Mouse (Mus musculus) ES-E14 (cell line): ENCODE measurements around the gene Calhm6. TPM values are rescaled to one million over a fixed set of nuclear protein-coding genes. Genes with fewer than 3 reads are reported as not detected.

Experiments
- DNase-seq: peaks from one replicate; pipeline ENCODE4 v3.0.0-alpha.2; 2013; ENCODE audit warnings: low read depth, low spot score
- H3K27ac ChIP-seq: 2 replicates; pipeline ENCODE4 v1.5.1; 2012; ENCODE audit warnings: low read depth, mild to moderate bottlenecking, low read length, moderate library complexity, mixed read lengths; ENCODE audit not compliant: poor library complexity, insufficient read depth, severe bottlenecking
- H3K36me3 ChIP-seq: 2 replicates; pipeline ENCODE4 v1.6.1; 2012; ENCODE audit warnings: mild to moderate bottlenecking, low read length, moderate library complexity, mixed read lengths; ENCODE audit not compliant: control insufficient read depth, poor library complexity, insufficient read depth, severe bottlenecking
- H3K4me1 ChIP-seq, 2 experiments: fragments of 150-350 bp in 1 of 2; sonication (generic) in 1 of 2; 2 replicates each; pipeline ENCODE4 v1.6.1; 2012; ENCODE audit warnings: low read length in 2 of 2, mild to moderate bottlenecking in 1 of 2, mixed read lengths in 1 of 2; ENCODE audit not compliant: control insufficient read depth in 2 of 2, insufficient read depth in 2 of 2, poor library complexity in 1 of 2
- H3K4me3 ChIP-seq, 2 experiments: fragments of 150-350 bp in 1 of 2; sonication (generic) in 1 of 2; 2 replicates each; pipeline ENCODE4 v1.5.1; 2012; ENCODE audit warnings: low read length in 2 of 2, low read depth in 1 of 2, mild to moderate bottlenecking in 1 of 2, mixed read lengths in 1 of 2; ENCODE audit not compliant: insufficient read depth in 1 of 2, poor library complexity in 1 of 2, severe bottlenecking in 1 of 2
- H3K9ac ChIP-seq: 2 replicates; pipeline ENCODE4 v1.6.1; 2012; ENCODE audit warnings: low read depth, mild to moderate bottlenecking, low read length, mixed read lengths; ENCODE audit not compliant: poor library complexity, insufficient read depth, severe bottlenecking
- H3K9me3 ChIP-seq: fragments of 150-350 bp; sonication (generic); 2 replicates; pipeline ENCODE4 v1.6.1; 2012; ENCODE audit warnings: low read depth, mild to moderate bottlenecking, low read length; ENCODE audit not compliant: control insufficient read depth, insufficient read depth
- CHD2 ChIP-seq: IDR thresholded peaks from 2 replicates; pipeline ENCODE4 v1.6.1; 2014; ENCODE audit warnings: mild to moderate bottlenecking, low read depth, low read length, inconsistent platforms
- HCFC1 ChIP-seq: IDR thresholded peaks from 2 replicates; pipeline ENCODE4 v1.6.1; 2012; ENCODE audit warnings: low read length, inconsistent platforms, borderline replicate concordance; ENCODE audit not compliant: insufficient read depth
- MAFK ChIP-seq: IDR thresholded peaks from 2 replicates; pipeline ENCODE4 v1.6.1; 2014; ENCODE audit warnings: mild to moderate bottlenecking, low read depth, low read length, inconsistent platforms; ENCODE audit not compliant: insufficient read depth
- ZC3H11A ChIP-seq: IDR thresholded peaks from 2 replicates; pipeline ENCODE4 v1.6.1; 2012; ENCODE audit warnings: low read depth, mild to moderate bottlenecking, inconsistent platforms, low read length, borderline replicate concordance
- ZNF384 ChIP-seq: IDR thresholded peaks from 2 replicates; pipeline ENCODE4 v1.6.1; 2012; ENCODE audit warnings: low read depth, low read length, inconsistent platforms
- in situ Hi-C, 2 experiments: fragments of 600-800 bp; cut with MboI; formaldehyde crosslinking; loops; one replicate each; pipeline ENCODE4 v1.15.1; 2025; ENCODE audit warnings: low sequenced_read_pairs in 2 of 2, inconsistent platforms in 1 of 2; ENCODE audit not compliant: unreplicated experiment in 2 of 2
- total RNA-seq: library from RNA; depleted of rRNA; stranded (reverse); fragments of 300-350 nt; gene quantifications from 2 replicates; pipeline ENCODE4 v1.2.3, GENCODE M21; 2012

The Calhm6 gene
- total RNA-seq, 1 experiment: 2.1 TPM

DNA sequence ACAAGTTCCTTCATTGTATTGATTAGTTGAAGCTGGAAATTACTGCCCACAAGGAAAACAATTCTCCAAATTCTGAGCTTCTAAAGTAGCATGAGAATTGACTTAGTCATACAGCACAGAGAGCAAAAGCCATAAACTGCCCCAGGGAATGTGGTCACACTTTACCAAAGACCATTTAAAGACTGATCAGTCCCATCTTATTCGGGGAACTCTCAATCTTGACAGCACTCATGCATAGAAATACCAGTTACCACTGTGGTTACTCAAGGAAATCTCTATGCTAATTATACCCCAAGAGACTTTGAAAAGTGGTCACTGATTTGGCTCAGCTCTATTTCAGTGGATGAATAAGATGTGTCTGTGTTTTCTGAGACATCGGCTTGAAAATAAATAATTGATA, 32.6 kb downstream of the Calhm6 start:
- Histone ChIP-seq H3K27ac (no peak overlapping the region), H3K9ac (no peak overlapping the region), H3K36me3 (no peaks in the 10 kb centered on the region), H3K4me3 (no peak overlapping the region; a peak in 1 of 4 replicates), H3K9me3 (no peaks in the 10 kb centered on the region), H3K4me1 (0 out of 4 replicates have a peak, but pooled peaks cover 0 to 3% of the 10 kb centered on the region in 2 experiments)
- in situ Hi-C loops: no loop called here
- TF ChIP-seq MAFK: no peak
- no peak for TF ChIP-seq CHD2
- no peak for TF ChIP-seq ZC3H11A
- no peak for TF ChIP-seq HCFC1
- TF ChIP-seq ZNF384: no peak
- no peak for DNase-seq

DNA sequence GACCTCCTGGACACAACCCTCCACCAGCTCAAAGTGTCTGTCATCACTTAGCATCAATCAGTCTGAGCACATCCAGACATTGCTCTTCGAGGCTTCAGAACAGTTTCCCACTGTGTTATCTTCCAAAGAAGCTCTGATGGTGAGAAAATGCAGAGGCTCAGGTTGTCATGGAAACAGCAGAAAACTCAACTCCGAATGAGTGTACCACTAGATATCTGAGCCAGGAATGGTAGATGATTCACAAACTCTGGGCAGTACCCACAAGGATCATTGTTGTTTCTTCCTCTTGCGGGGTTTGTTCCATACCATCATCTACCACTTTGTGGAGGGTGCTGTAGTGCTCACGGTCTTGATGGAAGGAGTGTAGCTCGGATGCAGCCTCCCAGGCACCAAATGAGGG, 35.9 kb downstream of the Calhm6 start:
- in situ Hi-C loops: no loop called here
- Histone ChIP-seq H3K9me3 (no peaks in the 10 kb centered on the region), H3K36me3 (no peaks in the 10 kb centered on the region), H3K4me3 (no peak overlapping the region), H3K9ac (no peak overlapping the region), H3K4me1 (0 out of 4 replicates have a peak, but pooled peaks cover 0 to 3% of the 10 kb centered on the region in 2 experiments), H3K27ac (no peak overlapping the region)
- no peak for TF ChIP-seq HCFC1
- no peak for TF ChIP-seq ZNF384
- TF ChIP-seq CHD2: no peak
- no peak for TF ChIP-seq MAFK
- TF ChIP-seq ZC3H11A: no peak
- DNase-seq: no peak

DNA sequence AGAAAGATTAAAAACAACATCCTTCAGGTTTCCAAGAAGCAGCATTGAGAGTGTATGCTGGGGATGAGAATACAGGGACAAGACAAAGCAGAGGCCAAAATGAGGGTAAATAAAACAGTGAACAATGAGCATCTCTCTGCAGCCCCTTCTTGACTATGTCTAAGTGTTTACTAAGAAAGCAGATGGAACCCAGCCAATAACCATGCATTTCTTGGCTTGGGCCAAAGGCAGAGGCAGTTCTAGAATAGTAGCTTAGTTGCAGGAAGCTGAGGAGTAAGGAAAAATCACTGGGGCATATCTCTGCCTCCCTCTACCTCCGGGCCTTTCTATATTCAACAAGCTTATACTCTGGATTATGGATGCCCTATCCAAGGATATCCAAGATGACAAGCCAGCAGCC, 37.3 kb downstream of the Calhm6 start:
- DNase-seq: no peak
- Histone ChIP-seq H3K27ac (no peak overlapping the region), H3K4me1 (no peaks in the 10 kb centered on the region), H3K9me3 (no peaks in the 10 kb centered on the region), H3K36me3 (no peaks in the 10 kb centered on the region), H3K4me3 (no peak overlapping the region), H3K9ac (no peak overlapping the region)
- TF ChIP-seq MAFK (no peak), CHD2 (no peak), ZC3H11A (no peak), ZNF384 (no peak), HCFC1 (no peak)
- in situ Hi-C loops: no loop called here

DNA sequence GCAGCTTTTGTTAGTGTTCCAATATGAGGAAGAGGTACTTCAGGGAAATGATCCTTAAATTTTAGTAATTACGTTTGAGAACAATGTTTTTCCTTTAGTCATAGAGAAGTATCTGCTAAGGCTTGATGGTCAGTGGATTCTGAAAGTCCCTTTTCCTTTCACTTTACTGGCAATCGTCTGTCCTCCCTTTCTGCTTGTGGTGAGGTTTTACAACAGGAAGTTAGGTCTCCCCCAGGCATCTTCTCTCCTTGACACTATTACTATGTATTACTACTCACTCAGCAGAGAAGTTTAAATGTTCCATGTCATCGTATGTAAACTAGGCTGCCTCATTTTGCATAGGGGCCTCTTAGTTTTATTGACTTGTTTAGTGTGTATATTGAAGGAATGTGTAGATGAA, 38.3 kb downstream of the Calhm6 start:
- no peak overlapping the region for H3K9ac ChIP-seq
- H3K36me3 ChIP-seq: no peaks in the 10 kb centered on the region
- no peak for DNase-seq
- no peaks in the 10 kb centered on the region for H3K4me1 ChIP-seq
- H3K27ac ChIP-seq: no peak overlapping the region
- H3K4me3 ChIP-seq: no peak overlapping the region
- no peak for TF ChIP-seq ZC3H11A
- TF ChIP-seq ZNF384: no peak
- no peak for TF ChIP-seq HCFC1
- no peak for TF ChIP-seq MAFK
- TF ChIP-seq CHD2: no peak
- in situ Hi-C loops: no loop called here
- H3K9me3 ChIP-seq: no peaks in the 10 kb centered on the region

DNA sequence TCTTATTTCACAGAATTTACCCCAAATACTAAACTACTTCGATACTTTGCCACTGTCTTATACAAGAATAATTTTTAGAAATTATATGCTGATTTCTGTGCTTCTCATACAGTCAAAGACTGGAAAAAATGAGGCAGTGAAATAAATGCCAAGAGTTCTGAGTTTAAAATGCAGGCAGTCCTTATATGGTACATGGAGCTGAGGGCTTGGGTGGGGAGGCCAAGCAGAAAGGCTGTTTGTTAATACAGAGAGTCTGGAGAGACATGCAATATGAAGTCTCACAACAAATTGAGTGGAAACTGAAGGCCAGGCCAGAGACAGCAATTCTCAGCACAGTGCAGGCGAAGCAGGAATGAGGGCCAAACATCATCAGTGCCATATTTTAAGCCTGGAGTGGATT, 39.3 kb downstream of the Calhm6 start:
- Histone ChIP-seq H3K36me3 (no peaks in the 10 kb centered on the region), H3K4me3 (no peak overlapping the region), H3K9me3 (no peaks in the 10 kb centered on the region), H3K27ac (no peak overlapping the region), H3K9ac (no peak overlapping the region), H3K4me1 (no peaks in the 10 kb centered on the region)
- TF ChIP-seq MAFK: no peak
- TF ChIP-seq CHD2: no peak
- TF ChIP-seq HCFC1: no peak
- no peak for TF ChIP-seq ZNF384
- in situ Hi-C loops: no loop called here
- DNase-seq: no peak
